ENCODE assay signal across 10 mouse cellular contexts in genomic region chr1:156985657-156986640, GRCm38 (mm10). TPM values are rescaled to one million over a fixed set of nuclear protein-coding genes. Genes with fewer than 3 reads are reported as not detected.
DNase-seq lines count a peak whose midpoint lies in the region; ATAC-seq lines count a peak whose summit lies in the region.
"Had no signal": no experiment of that assay in that cellular context is flagged by ENCODE, and none has a peak within 500 bp of the region (broad histone marks: within the 10 kb centered on the region; RNA-seq: fewer than 3 reads in every experiment).

No protein-coding gene starts in this region.

- WGBS in kidney, embryonic 16.5 days, result 43% methylated on average over 6 of the region's 6 CpGs
- 49% methylated on average over 6 of the region's 6 CpGs for WGBS in kidney, embryonic 14.5 days
- 50% methylated on average over 6 of the region's 6 CpGs for WGBS in hindbrain, embryonic 11.5 days

- H3K27ac ChIP-seq in kidney, embryonic 16.5 days (ENCODE audit: low read length), result peak overlapping the region; percentile 71
- no peak overlapping the region for H3K27ac ChIP-seq in kidney, embryonic 14.5 days (ENCODE audit: low read depth, low read length)
- no peak overlapping the region for H3K27ac ChIP-seq in hindbrain, embryonic 11.5 days (ENCODE audit: low read depth, low read length)
- H3K27ac ChIP-seq: limb, embryonic 13.5 days had no signal

- peak; percentile 68 for DNase-seq in T-cell, adult 2 months (ENCODE audit: low spot score)
- peak; percentile 84 for DNase-seq in induced T-regulatory cell, adult 2 months (ENCODE audit: low read depth)
- DNase-seq in retina, embryonic 14.5 days (ENCODE audit: low spot score), result peak; percentile 61
- DNase-seq in hindbrain, embryonic 11.5 days (ENCODE audit: low spot score), result no peak
- no peak for DNase-seq in cerebellum, adult 9-10 months
- DNase-seq in ovary, postnatal 14 days (ENCODE audit: low spot score), result no peak
- DNase-seq: cerebellum, postnatal 36 days had no signal

- peaks cover 7% of the 10 kb centered on the region for H3K4me1 ChIP-seq in kidney, embryonic 16.5 days (ENCODE audit: insufficient read depth, low read length)
- H3K4me1 ChIP-seq in kidney, embryonic 14.5 days (ENCODE audit: control insufficient read depth, insufficient read depth, low read length), result peaks cover 4% of the 10 kb centered on the region
- no peaks in the 10 kb centered on the region for H3K4me1 ChIP-seq in hindbrain, embryonic 11.5 days (replicated peaks; ENCODE audit: control insufficient read depth, insufficient read depth, low read length)

- no peaks in the 10 kb centered on the region for H3K36me3 ChIP-seq in kidney, embryonic 16.5 days (ENCODE audit: insufficient read depth, low read length)
- H3K36me3 ChIP-seq in kidney, embryonic 14.5 days (ENCODE audit: control insufficient read depth, insufficient read depth, low read length), result no peaks in the 10 kb centered on the region
- H3K36me3 ChIP-seq in hindbrain, embryonic 11.5 days (ENCODE audit: control insufficient read depth, insufficient read depth, low read length), result no peaks in the 10 kb centered on the region
- H3K36me3 ChIP-seq: limb, embryonic 13.5 days had no signal

- H3K9me3 ChIP-seq in kidney, embryonic 16.5 days (ENCODE audit: low read length), result no peaks in the 10 kb centered on the region
- no peaks in the 10 kb centered on the region for H3K9me3 ChIP-seq in kidney, embryonic 14.5 days (ENCODE audit: control insufficient read depth, low read length)
- H3K9me3 ChIP-seq in hindbrain, embryonic 11.5 days (ENCODE audit: control insufficient read depth, low read length), result no peaks in the 10 kb centered on the region
- H3K9me3 ChIP-seq: limb, embryonic 13.5 days had no signal

- ATAC-seq in kidney, embryonic 16.5 days (ENCODE audit: low FRiP score, low TSS enrichment), result no peak
- ATAC-seq in kidney, embryonic 14.5 days (ENCODE audit: low FRiP score, low TSS enrichment), result no peak
- no peak for ATAC-seq in hindbrain, embryonic 11.5 days (ENCODE audit: low FRiP score)

- no peaks in the 10 kb centered on the region for H3K27me3 ChIP-seq in kidney, embryonic 16.5 days (ENCODE audit: insufficient read depth, low read length)
- H3K27me3 ChIP-seq in kidney, embryonic 14.5 days (ENCODE audit: control insufficient read depth, insufficient read depth, low read length), result no peaks in the 10 kb centered on the region
- H3K27me3 ChIP-seq in hindbrain, embryonic 11.5 days (ENCODE audit: control insufficient read depth, insufficient read depth, low read length), result no peaks in the 10 kb centered on the region

- H3K4me3 ChIP-seq in kidney, embryonic 16.5 days (ENCODE audit: low read length), result no peak overlapping the region
- no peak overlapping the region for H3K4me3 ChIP-seq in kidney, embryonic 14.5 days (ENCODE audit: low read length)
- H3K4me3 ChIP-seq in hindbrain, embryonic 11.5 days (ENCODE audit: low read depth, low read length), result no peak overlapping the region
- H3K4me3 ChIP-seq: limb, embryonic 13.5 days had no signal

- no peak overlapping the region for H3K4me2 ChIP-seq in kidney, embryonic 16.5 days (replicated peaks; ENCODE audit: low read depth, low read length)
- no peak overlapping the region for H3K4me2 ChIP-seq in kidney, embryonic 14.5 days (replicated peaks; ENCODE audit: low read depth, low read length)
- no peak overlapping the region for H3K4me2 ChIP-seq in hindbrain, embryonic 11.5 days (replicated peaks; ENCODE audit: low read depth, low read length)
- H3K4me2 ChIP-seq: limb, embryonic 13.5 days had no signal

- no peak overlapping the region for H3K9ac ChIP-seq in kidney, embryonic 16.5 days (replicated peaks; ENCODE audit: low read length)
- H3K9ac ChIP-seq in kidney, embryonic 14.5 days (ENCODE audit: low read depth, low read length), result no peak overlapping the region
- H3K9ac ChIP-seq in hindbrain, embryonic 11.5 days (ENCODE audit: low read depth, low read length), result no peak overlapping the region
- H3K9ac ChIP-seq: limb, embryonic 13.5 days had no signal

RNA-seq across cellular contexts. Expression of gene Ralgps2, which starts 46.5 kb away (rescaled TPM):
- polyA plus RNA-seq in kidney, embryonic 16.5 days (2015; fragmentation: Nextera tagmentation; extraction: Ambion mirVana), result 59.0 and 59.3 TPM in 2 replicates
- polyA plus RNA-seq in kidney, embryonic 14.5 days (2014; fragmentation: Nextera tagmentation; extraction: Ambion mirVana), result 62.3 and 80.8 TPM in 2 replicates
- 85.5 and 103 TPM in 2 replicates for polyA plus RNA-seq in hindbrain, embryonic 11.5 days (2014; fragmentation: Nextera tagmentation; extraction: Ambion mirVana)

Comparison
In these comparisons a context has a peak if more than half of its experiments do, and no peak if none do; other contexts are left out.
1. DNase-seq: peak in T-cell, adult 2 months (single experiment), induced T-regulatory cell, adult 2 months (single experiment) and retina, embryonic 14.5 days (single experiment); none in hindbrain, embryonic 11.5 days (single experiment), cerebellum, adult 9-10 months (single experiment) and ovary, postnatal 14 days (single experiment).